In genomic region chr11:58815676-58816075, GRCm38 (mm10) we compare ENCODE assay signal across 46 mouse cellular contexts. TPM values are rescaled to one million over a fixed set of nuclear protein-coding genes. Genes with fewer than 3 reads are reported as not detected.
"Had no signal": no experiment of that assay in that cellular context is flagged by ENCODE, and none has a peak within 500 bp of the region (broad histone marks: within the 10 kb centered on the region; RNA-seq: fewer than 3 reads in every experiment).

No protein-coding gene starts in this region.

- ATAC-seq: liver, embryonic 12.5 days; liver, postnatal 0 days; lung, postnatal 0 days; midbrain, embryonic 13.5 days; midbrain, embryonic 15.5 days; midbrain, embryonic 16.5 days had no signal

- H3K4me1 ChIP-seq: limb, embryonic 10.5 days; limb, embryonic 12.5 days; limb, embryonic 13.5 days; limb, embryonic 15.5 days; liver, embryonic 12.5 days; liver, embryonic 13.5 days; liver, embryonic 15.5 days; lung, embryonic 15.5 days; midbrain, embryonic 10.5 days; midbrain, embryonic 12.5 days; midbrain, embryonic 13.5 days; midbrain, embryonic 15.5 days had no signal

- H3K27ac ChIP-seq: limb, embryonic 10.5 days; limb, embryonic 12.5 days; limb, embryonic 13.5 days; limb, embryonic 15.5 days; liver, embryonic 12.5 days; liver, embryonic 13.5 days; liver, embryonic 14.5 days; liver, embryonic 15.5 days; lung, embryonic 15.5 days; macrophage; midbrain, embryonic 10.5 days; midbrain, embryonic 12.5 days; midbrain, embryonic 13.5 days; midbrain, embryonic 15.5 days had no signal

- H3K4me2 ChIP-seq: limb, embryonic 12.5 days; limb, embryonic 13.5 days; limb, embryonic 15.5 days; liver, embryonic 11.5 days; liver, embryonic 12.5 days; liver, embryonic 13.5 days; liver, embryonic 15.5 days; lung, embryonic 14.5 days; lung, embryonic 15.5 days; midbrain, embryonic 11.5 days; midbrain, embryonic 12.5 days; midbrain, embryonic 13.5 days; midbrain, embryonic 15.5 days had no signal

- H3K9me3 ChIP-seq: limb, embryonic 10.5 days; limb, embryonic 12.5 days; limb, embryonic 13.5 days; limb, embryonic 15.5 days; liver, embryonic 12.5 days; liver, embryonic 13.5 days; liver, embryonic 15.5 days; lung, embryonic 15.5 days; megakaryocyte, embryonic 14.5 days; midbrain, embryonic 10.5 days; midbrain, embryonic 12.5 days; midbrain, embryonic 13.5 days; midbrain, embryonic 15.5 days had no signal

- H3K27me3 ChIP-seq: limb, embryonic 12.5 days; limb, embryonic 13.5 days; limb, embryonic 15.5 days; liver, embryonic 12.5 days; liver, embryonic 13.5 days; liver, embryonic 15.5 days; lung, embryonic 15.5 days; midbrain, embryonic 12.5 days; midbrain, embryonic 13.5 days; midbrain, embryonic 15.5 days had no signal

- H3K36me3 ChIP-seq: limb, embryonic 10.5 days; limb, embryonic 12.5 days; limb, embryonic 13.5 days; limb, embryonic 15.5 days; liver, embryonic 12.5 days; liver, embryonic 13.5 days; liver, embryonic 15.5 days; lung, embryonic 15.5 days; midbrain, embryonic 10.5 days; midbrain, embryonic 12.5 days; midbrain, embryonic 13.5 days; midbrain, embryonic 15.5 days had no signal

- H3K4me3 ChIP-seq: limb, embryonic 10.5 days; limb, embryonic 12.5 days; limb, embryonic 13.5 days; limb, embryonic 15.5 days; liver, embryonic 12.5 days; liver, embryonic 13.5 days; liver, embryonic 15.5 days; lung, embryonic 15.5 days; megakaryocyte, embryonic 14.5 days; midbrain, embryonic 10.5 days; midbrain, embryonic 12.5 days; midbrain, embryonic 13.5 days; midbrain, embryonic 15.5 days; myocyte had no signal

- DNase-seq: left cerebral cortex, postnatal 4 days; liver; liver, embryonic 13.5 days; liver, postnatal 0 days; lung, adult 18-20 months; lung, adult 2 months; lung, embryonic 14.5 days; lung, postnatal 10 days; lung, postnatal 14 days; lung, postnatal 36 days; lung, postnatal 4 days; midbrain, embryonic 14.5 days had no signal

- H3K9ac ChIP-seq: limb, embryonic 12.5 days; limb, embryonic 13.5 days; limb, embryonic 15.5 days; liver, embryonic 12.5 days; liver, embryonic 13.5 days; liver, embryonic 14.5 days; liver, embryonic 15.5 days; liver, postnatal 0 days; lung, embryonic 14.5 days; lung, embryonic 15.5 days; midbrain, embryonic 12.5 days; midbrain, embryonic 13.5 days; midbrain, embryonic 15.5 days had no signal

RNA-seq across cellular contexts. Expression of gene Olfr313, which starts 0.9 kb away (rescaled TPM):
- total RNA-seq: left cerebral cortex, postnatal 10 days; left cerebral cortex, postnatal 14 days; left cerebral cortex, postnatal 25 days; left cerebral cortex, postnatal 36 days; left cerebral cortex, postnatal 4 days; liver, adult 2 months; megakaryocyte progenitor cell, adult 5-6 weeks; megakaryocyte, adult 5-6 weeks; megakaryocyte-erythroid progenitor cell, adult 5-6 weeks; midbrain, postnatal 0 days; monocyte, adult 5-6 weeks had no signal
- polyA plus RNA-seq: limb, embryonic 10.5 days; limb, embryonic 11.5 days; limb, embryonic 12.5 days; limb, embryonic 13.5 days; limb, embryonic 14.5 days; limb, embryonic 15.5 days; liver, adult 2 months; liver, embryonic 11.5 days; liver, embryonic 12.5 days; liver, embryonic 13.5 days; liver, embryonic 14.5 days; liver, embryonic 15.5 days; liver, embryonic 16.5 days; liver, postnatal 0 days; lung, adult 2 months; lung, embryonic 14.5 days; lung, embryonic 15.5 days; lung, embryonic 16.5 days; lung, postnatal 0 days; macrophage; midbrain, embryonic 10.5 days; midbrain, embryonic 11.5 days; midbrain, embryonic 12.5 days; midbrain, embryonic 13.5 days; midbrain, embryonic 14.5 days; midbrain, embryonic 15.5 days; midbrain, embryonic 16.5 days; midbrain, postnatal 0 days; myocyte; neural tube, embryonic 11.5 days had no signal

RNA-seq across cellular contexts. Expression of gene Olfr312, which starts 13.4 kb away (rescaled TPM):
- total RNA-seq: left cerebral cortex, postnatal 10 days; left cerebral cortex, postnatal 14 days; left cerebral cortex, postnatal 25 days; left cerebral cortex, postnatal 36 days; left cerebral cortex, postnatal 4 days; liver, adult 2 months; megakaryocyte progenitor cell, adult 5-6 weeks; megakaryocyte, adult 5-6 weeks; megakaryocyte-erythroid progenitor cell, adult 5-6 weeks; midbrain, postnatal 0 days; monocyte, adult 5-6 weeks had no signal
- polyA plus RNA-seq: limb, embryonic 10.5 days; limb, embryonic 11.5 days; limb, embryonic 12.5 days; limb, embryonic 13.5 days; limb, embryonic 14.5 days; limb, embryonic 15.5 days; liver, adult 2 months; liver, embryonic 11.5 days; liver, embryonic 12.5 days; liver, embryonic 13.5 days; liver, embryonic 14.5 days; liver, embryonic 15.5 days; liver, embryonic 16.5 days; liver, postnatal 0 days; lung, adult 2 months; lung, embryonic 14.5 days; lung, embryonic 15.5 days; lung, embryonic 16.5 days; lung, postnatal 0 days; macrophage; midbrain, embryonic 10.5 days; midbrain, embryonic 11.5 days; midbrain, embryonic 12.5 days; midbrain, embryonic 13.5 days; midbrain, embryonic 14.5 days; midbrain, embryonic 15.5 days; midbrain, embryonic 16.5 days; midbrain, postnatal 0 days; myocyte; neural tube, embryonic 11.5 days had no signal

RNA-seq across cellular contexts. Expression of gene Fam183b, which starts 13.9 kb away (rescaled TPM):
- total RNA-seq: liver, adult 2 months; megakaryocyte progenitor cell, adult 5-6 weeks; megakaryocyte, adult 5-6 weeks; megakaryocyte-erythroid progenitor cell, adult 5-6 weeks; monocyte, adult 5-6 weeks had no signal
- polyA plus RNA-seq: limb, embryonic 10.5 days; limb, embryonic 11.5 days; limb, embryonic 12.5 days; limb, embryonic 13.5 days; limb, embryonic 14.5 days; limb, embryonic 15.5 days; liver, adult 2 months; liver, embryonic 13.5 days; liver, embryonic 14.5 days; liver, embryonic 15.5 days; liver, postnatal 0 days; lung, embryonic 14.5 days; macrophage; myocyte had no signal

RNA-seq across cellular contexts. Expression of gene Olfr311, which starts 23.4 kb away (rescaled TPM):
- total RNA-seq: left cerebral cortex, postnatal 10 days; left cerebral cortex, postnatal 14 days; left cerebral cortex, postnatal 36 days; left cerebral cortex, postnatal 4 days; liver, adult 2 months; megakaryocyte progenitor cell, adult 5-6 weeks; megakaryocyte, adult 5-6 weeks; megakaryocyte-erythroid progenitor cell, adult 5-6 weeks; midbrain, postnatal 0 days; monocyte, adult 5-6 weeks had no signal
- polyA plus RNA-seq: limb, embryonic 10.5 days; limb, embryonic 11.5 days; limb, embryonic 12.5 days; limb, embryonic 13.5 days; limb, embryonic 14.5 days; limb, embryonic 15.5 days; liver, adult 2 months; liver, embryonic 11.5 days; liver, embryonic 12.5 days; liver, embryonic 13.5 days; liver, embryonic 14.5 days; liver, embryonic 15.5 days; liver, embryonic 16.5 days; liver, postnatal 0 days; lung, adult 2 months; lung, embryonic 14.5 days; lung, embryonic 15.5 days; lung, embryonic 16.5 days; lung, postnatal 0 days; macrophage; midbrain, embryonic 10.5 days; midbrain, embryonic 11.5 days; midbrain, embryonic 12.5 days; midbrain, embryonic 13.5 days; midbrain, embryonic 14.5 days; midbrain, embryonic 15.5 days; midbrain, embryonic 16.5 days; midbrain, postnatal 0 days; myocyte; neural tube, embryonic 11.5 days had no signal
